Mouse (Mus musculus) liver, embryonic 14.5 days (tissue): Measurements from ENCODE around the gene Epha8.

Experiments
- CTCF ChIP-seq: IDR thresholded peaks from 2 replicates; pipeline ENCODE4 v1.5.1; 2016; ENCODE audit warnings: antibody characterized with exemption, low read depth, control low read depth
- EP300 ChIP-seq: IDR thresholded peaks from 2 replicates; pipeline ENCODE4 v1.6.1; 2016; ENCODE audit warnings: antibody characterized with exemption, low read depth

DNA sequence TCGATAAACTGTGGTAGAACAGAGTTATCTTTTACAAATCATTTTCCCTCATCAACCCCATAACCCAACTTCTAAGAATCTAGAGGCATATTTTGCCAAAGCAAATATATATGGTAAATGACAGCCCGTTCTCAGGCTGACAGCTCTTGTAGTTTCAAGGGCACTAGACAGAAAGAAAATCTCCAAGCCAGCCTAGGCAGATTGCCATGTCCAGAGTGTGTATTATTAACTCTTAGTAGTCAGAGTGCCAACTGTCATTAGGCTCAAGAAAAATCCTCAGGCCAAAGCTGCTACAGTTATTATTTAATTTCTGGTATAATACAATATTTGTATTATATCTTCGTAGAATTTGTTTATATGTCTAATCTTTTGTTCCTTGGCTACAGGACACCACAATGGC, 45.2 kb upstream of the Epha8 start:
- TF ChIP-seq EP300 (no peak), CTCF (no peak)
